Mouse (Mus musculus): ENCODE results near the gene Copz1.

Gene Copz1

DNA sequence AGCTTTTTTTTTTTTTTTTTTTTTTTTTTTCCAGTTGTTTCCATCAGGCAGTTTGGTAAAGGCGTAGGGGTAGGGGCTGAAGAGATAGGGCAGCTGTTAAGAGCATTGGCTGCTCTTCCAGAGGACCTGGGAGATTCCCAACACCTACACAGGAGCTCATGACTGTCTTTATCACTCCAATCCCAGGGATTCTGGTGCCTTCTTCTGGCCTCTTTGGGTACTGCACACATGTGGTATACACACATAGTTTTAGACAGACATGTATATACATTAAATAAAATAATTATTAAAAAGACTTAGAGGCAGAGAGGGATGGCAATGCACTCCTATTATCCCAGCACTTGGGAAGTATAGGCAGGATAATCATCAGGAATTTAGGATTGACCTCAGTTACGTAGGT is 20.9 kb downstream of the Copz1 start:
- no peak for DNase-seq (ENCODE audit: low read depth)

DNA sequence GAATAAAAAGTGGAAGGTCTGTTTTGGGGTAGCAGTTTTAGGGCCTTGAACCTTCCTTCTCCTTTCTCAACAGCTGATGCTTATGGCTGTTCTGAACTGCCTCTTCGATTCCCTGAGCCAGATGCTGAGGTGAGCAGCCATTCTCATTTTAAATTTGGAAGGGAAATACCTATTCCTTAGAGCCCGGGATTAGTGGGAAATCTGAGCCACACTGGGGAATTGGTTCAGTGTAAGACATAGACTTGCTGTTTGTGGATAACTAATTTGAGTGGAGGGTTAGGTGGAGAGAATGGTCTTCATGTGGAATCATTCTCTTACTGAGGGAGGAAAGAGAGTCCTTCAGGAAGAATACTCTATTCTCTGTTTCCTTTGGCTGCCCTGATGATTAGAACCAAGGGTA is 22.1 kb downstream of the Copz1 start:
- DNase-seq (ENCODE audit: low read depth): no peak

DNA sequence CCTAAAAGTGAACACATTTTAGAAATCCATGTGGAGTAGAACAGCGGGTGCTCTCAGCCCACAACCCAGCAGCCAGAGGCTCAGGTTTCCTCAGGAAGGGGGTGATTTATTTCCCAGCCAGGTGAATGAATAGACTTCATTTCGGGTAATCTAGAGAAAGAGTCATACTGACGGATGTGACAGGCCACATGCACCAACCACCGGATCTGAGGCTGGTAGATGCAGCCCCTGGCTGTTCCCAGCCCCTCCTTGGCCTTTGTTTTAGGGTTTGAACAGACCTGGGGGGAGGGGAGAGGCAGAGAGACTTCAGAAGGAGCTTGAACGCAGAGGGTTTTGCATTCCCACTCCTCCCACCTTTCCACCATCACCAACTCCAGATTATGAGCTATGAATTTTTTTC is 23.3 kb downstream of the Copz1 start:
- no peak for DNase-seq (ENCODE audit: low read depth)

DNA sequence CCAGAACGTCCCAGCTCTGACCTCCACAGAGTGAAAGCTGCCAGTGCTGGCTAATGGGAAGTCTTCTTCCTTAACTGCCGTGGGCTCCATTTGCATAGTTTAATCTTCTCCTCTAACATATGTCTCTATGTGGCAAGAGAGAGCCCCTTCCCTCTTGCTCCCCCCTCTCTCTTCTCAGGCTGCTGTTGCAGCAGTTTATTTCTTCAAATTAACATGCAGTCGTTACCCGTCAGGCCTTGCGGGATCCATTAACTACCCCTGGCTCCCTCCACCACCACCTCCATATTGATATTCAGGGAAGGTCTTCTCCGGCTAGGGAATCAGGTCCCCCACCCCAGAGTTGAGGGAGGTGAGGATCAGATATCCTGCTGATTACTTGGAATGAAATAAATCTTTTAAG is 24.8 kb downstream of the Copz1 start:
- no peak for DNase-seq (ENCODE audit: low read depth)

DNA sequence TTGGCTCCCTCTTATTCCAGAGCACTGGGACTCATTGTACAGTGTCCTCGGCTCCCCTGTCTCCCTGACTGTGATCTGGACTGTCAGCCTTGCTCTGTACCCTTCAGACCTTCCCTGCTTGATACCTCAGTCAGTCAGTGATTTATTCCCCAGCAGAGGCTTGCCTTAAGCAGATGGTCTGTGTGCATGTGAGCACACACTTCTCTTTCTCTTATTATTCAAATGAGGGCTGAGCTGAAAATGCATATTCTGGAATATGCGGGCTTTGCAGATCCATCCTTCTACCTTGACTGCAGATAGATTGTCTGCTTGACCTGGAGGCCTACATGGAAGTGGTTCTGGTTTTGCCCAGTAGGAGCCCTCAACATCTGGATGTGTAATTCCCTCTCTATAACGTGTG is 25.5 kb downstream of the Copz1 start:
- DNase-seq (ENCODE audit: low read depth): no peak

DNA sequence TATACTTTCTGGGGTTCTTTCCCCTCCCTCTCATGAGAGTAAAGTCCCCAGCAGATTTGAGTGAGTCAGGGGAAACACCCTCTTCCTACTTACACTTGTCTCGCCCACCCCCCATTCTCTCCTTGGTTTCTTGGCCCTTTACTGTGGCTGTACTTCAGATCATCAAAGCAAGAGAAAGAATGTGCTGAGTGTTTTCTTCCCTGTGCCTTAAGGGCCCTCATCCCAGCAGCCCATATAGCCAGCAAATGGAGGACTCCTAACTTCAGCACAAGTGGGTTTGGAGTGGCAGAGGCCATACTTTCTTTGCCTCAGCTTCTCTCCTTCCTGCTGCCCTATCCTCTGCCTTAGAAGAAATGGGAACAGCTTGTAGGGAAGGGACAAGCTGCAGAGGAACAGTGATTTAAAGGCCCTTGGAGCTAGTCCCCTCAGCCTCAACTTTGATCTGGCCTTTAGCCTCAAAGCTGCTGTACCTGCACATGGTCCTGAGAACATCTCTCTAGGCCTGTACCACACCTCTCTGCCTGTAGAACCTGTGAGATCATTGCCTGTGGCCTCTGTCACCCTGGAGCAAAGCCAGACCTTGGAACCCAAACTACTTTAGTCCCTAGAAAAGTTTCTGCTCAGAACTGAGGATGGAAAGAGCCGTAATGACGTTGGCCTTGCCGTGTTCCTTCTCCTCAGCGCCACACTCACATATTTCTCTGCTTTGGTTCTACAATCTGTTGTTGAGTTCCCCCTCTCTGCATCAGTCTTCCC is 26.5 kb downstream of the Copz1 start:
- no peak for DNase-seq (ENCODE audit: low read depth)

DNA sequence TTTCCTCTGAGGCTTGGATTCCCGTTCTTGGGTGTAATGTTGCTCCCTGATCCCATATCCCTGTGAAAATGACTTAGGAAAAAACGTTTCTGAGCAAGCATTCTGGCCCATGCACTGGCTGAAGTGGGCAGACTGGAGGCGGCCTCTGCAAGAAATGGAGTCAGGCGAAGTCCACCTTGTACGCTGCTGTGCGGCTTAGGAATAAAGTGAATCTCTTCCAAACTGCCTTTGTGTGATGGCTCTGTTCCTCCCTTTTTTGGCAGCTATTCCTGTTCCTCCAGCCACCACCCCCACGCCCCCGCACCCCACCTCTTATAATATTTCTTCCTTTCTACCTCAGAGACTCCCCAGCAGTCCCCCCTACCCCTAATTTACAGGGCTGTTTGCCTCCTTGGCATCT is 27.1 kb downstream of the Copz1 start:
- DNase-seq (ENCODE audit: low read depth): no peak

DNA sequence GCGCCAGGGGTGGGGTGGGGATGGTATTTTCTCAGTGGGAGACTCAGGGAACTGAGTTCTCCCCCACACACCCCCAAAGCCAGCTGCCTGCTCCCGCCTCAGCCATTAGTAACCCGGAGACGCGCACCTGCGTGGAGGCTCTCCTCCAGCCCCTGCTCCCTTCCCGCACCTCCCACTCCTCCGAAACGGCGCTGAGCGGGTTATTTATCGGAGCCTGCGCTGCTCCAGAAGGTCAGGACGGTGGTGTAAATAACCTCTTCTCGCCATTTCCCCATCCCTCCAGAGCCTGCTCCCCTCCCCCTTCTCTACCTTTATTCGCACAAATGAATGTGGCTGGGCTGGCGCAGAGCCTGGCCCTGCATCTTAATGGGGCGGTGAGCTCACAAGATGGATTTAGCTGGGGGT is 27.6 kb downstream of the Copz1 start:
- DNase-seq (ENCODE audit: low read depth): no peak

DNA sequence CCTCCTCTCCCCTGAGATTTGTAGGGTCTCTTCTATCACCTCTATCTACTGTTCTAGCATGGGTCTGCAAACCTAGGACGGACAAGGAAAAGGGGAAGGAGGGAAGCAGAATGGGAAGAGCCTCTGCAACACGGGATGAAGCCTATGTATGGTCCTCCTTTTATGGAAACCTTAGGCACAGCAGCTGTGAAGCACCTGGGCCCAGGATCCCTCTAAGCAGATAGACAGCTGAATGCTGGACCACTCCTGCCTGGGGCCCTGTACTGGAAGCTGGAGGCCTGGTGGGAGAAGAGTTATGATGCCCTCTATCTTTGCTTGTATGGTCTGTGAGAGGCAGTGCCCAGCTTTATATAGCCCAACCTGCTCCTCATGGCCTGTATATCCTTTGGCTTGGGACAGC is 28.0 kb downstream of the Copz1 start:
- DNase-seq (ENCODE audit: low read depth): no peak

DNA sequence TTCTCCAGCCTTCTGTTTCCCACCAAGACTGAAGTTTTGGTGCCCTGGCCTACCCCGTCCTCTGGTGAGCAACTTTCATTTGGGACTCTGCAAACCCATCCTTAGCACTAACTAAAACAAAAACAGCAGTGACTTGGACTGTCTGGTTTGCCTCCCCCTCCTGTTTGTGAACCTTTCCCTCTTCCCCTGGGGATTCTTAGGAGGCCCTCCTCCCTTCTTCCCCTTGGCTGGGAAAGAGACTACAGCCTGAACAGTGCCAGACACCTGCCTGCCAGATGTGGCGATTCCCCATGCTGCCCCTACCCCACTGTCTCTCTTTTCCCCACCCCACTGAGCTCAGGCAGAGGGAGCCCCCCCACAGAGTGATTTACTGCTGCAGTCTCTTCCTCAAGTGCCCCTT is 28.5 kb downstream of the Copz1 start:
- no peak for DNase-seq (ENCODE audit: low read depth)

DNA sequence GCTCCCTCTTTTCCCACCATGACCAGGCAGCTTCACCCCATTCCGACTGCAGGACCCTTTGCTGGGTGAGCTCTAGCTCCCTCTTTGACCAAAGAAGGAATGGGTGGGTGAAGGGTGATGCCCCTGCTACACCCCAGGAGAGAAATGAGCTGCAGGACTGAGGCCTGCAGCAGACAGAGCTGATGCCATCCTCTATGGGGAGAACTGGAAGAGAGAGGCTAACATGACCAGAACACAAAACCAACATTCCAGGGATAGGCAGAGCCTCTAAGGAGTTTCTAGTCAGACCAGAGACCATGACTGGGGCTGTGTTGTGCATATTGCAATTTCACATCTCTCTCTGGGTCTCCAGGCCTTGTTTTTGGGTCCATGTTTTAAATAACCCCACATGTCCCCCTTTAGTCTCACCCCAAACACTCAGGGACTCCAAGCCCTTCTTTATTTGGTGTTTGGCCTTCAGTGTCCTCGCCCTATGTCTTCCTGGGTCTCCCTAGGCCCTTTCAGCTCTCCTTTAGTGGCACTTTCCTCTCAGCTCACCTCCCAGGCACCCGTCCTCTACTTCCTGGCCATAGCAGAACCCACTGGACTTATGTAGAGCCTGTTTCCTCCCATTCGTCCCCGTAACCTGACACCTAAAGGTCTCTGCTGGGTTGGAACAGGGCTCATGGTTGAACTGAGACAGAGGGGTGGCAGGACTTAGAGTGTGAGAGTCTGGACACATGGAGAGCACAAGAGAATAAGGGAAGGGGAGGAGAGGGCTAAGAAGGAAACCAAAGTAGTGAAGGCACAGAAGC is 29.2 kb downstream of the Copz1 start:
- no peak for DNase-seq (ENCODE audit: low read depth)

DNA sequence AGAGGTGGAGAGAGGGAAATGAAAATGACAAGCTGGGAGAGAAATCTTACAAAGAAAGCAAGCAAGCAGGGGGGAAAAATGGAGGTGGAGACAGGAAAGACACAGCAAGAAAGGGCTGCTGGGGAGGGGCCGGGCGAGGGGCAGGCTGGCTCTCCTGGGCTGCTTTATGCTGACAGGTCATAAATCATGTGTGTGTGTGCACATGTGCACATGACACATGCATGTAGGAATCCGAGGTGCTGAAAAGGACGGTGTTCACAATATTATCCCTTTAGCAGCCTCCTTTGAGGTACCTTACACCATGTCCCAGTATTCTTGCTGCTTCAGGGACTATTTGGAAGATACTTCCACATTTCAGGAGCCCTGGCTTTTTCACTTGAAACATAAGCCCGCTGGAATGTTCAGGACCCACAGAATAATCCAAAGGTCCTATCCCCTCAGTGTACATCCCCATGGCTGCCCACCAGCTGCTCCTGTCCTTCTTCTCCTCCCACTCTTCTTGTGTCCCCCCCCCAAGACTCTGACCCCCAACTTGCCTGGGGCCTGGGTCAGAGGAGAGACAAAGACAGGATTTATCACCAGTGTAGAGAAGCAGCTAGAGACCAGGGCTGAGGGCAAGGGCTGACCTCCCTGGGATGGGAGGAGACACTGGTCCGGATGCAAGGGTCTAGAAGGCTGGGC is 30.0 kb downstream of the Copz1 start:
- DNase-seq (ENCODE audit: low read depth): no peak

DNA sequence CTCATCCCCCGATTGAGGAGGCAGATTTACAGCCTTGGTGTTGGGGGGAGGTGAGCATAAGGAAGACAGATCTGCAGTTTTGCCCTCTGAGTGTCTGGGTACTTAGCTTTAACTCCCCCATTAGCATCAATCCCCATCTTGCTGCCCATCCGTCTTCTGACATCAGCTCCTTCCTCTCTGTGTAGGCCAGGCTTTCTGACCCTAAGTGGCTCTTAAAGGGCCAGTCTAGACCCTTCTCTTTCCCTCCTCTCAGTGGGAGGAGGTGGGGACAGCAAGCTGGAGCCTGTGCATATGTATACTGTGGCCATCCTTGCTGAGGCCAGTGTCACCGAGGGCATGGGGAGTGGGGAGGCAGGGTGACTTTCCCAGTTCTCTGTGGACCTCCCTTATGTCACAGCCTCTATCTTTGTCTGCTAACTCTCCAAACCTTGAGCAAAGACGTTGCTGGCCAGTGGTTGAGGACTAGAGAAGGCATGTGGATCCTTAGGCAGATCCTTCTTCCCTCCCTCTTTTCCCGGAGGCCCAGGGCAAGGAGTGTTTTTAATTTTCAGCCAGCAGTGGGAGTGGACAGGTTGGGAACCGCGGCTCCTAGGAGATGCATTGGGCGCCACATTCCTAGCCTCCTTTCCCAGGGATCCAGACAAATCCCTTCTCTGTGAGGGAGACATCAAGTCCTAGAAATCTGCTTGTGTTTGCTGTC is 31.6 kb downstream of the Copz1 start:
- DNase-seq (ENCODE audit: low read depth): no peak

DNA sequence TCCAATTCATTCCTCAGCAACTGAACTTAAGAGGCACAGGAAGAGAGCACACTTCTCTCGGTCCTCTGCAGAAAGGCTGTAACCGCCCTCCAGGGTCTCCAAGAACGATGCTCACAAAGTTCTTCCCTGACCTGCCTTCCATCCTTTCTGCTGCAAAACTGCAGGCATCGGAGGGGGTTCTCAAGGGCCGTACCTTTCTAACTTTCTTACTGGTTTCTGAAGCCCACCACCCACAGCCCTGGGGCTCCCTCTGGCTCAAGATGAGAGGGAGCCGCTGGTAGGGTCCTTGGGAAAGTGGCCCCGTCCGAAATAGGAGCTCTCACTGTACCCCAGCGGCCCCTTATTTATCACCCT is 32.1 kb downstream of the Copz1 start:
- DNase-seq (ENCODE audit: low read depth): no peak

DNA sequence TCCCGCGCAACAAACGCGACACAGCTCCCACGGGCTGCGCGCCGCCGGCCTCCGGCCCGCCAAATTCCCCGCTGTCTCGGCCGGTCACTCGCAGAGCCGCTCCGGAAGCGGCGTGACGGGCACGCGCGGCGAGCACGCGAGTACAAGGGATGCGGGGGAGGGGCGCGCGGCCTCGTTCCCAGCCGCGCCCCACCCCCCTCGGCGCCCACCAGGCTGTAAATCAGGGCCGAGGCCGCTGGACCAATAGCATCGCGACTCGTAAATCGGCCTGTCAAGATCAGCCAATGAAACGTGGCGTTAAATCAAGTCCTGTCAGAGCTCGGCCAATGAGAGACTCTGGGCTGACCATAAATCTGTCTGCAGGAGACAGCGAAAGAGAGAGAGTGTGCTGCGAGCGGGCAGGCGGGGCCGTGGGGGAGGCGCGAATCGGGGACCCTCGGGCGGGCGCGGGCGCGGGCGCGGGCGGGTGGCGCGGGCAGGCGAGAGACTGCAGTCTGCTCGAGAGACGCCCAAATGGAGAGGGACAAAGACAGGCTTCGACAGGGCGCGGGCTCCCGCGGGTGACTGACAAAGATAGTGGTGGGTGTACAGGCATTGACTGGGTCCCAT is 32.7 kb downstream of the Copz1 start:
- DNase-seq (ENCODE audit: low read depth): peak; percentile 76

DNA sequence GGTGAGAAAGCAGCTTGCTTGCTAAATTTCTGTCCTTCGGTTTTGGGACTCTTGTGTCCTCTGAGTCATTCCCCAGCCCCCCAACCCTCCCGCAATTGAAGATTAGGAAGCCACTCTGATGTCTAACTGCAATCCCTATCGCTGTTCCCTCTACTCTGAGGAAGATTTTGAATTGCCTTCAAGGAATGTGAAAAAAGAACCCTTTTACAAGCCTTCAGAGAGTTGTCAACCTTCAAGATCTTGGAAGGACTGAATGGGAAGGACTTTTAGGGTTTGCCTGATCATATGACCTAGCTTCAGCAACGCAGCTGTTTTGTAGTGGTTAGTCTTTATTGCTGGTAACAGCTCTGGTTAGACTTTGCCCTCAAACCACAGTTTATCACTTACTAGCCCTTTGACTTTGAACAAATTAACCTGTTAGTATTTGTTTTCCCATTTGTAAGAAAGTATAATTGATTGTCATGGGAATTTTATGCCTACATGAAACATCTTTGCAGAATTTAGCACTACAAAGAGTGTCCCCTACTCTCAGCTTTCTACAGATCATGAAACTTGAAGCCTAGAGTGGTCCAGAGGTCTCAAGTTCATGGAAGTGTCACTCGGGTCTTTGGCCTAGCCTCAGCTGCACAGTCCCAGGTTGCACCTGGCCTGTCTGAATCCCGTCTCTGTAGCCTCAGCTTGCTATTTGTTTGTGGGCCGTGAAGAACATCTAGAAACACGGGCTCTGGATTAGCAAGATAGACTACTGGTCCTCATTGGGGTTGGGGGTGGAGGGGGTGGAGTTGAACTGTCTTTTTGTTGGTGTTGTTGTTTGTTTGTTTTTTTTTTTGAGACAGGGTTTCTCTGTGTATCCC is 33.5 kb downstream of the Copz1 start:
- DNase-seq (ENCODE audit: low read depth): no peak

DNA sequence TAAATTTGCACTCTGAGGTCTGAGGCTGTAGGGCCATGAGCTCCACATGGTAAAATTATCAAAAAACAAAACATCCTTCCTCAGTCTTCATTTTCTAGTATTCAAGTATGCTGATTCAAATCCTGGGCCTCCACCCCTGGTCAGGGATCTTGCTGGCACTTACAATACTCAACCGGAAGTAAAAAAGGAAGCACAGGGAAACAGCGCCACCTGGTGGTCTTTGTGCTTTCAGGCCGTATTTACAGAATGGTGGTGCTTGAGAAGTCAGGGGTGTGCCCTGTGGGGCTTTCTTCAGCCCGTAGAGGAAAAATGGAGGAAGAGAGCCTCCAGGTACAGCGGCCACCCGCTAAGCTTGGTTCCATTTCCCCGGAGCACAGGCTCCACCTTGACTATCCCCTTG is 34.6 kb downstream of the Copz1 start:
- peak; percentile 99 for DNase-seq (ENCODE audit: low read depth)

DNA sequence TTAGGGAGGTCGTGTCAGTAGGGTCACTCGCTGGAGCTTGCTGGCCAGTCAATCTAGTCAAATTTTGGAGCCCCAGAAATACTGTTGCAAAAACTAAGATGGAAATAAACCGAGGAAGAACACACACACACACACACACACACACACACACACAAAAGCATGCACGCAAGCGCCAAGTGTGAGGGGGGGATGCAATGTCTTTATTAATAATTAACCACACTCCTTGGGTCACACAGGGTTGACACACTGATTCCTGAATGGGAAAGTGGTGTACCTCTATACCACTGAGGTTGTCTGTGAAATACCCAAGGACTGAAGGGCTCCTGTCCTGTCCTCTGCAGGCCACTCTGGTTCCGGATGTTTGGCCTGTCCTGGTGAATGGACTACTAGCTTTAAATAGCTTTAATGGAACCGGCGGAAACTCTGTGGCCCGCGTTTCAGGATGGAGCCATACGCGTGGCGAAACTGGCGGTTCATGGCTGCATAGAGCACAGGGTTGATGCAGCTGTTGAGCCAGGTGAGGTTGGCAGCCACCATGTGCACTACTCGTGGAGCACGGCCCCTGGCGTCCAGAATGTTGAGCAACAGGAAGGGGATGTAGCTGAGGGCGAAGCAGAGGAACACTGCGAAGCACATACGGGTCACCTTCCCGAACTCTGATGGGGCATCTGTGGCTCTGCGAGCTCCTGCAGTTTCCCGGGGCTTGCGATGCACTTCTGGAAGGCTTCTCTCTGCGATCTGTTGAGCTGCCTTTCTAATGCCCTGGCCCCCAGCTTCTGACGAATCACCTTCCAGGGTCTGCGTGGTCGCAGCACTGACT is 35.8 kb downstream of the Copz1 start:
- DNase-seq (ENCODE audit: low read depth): no peak

DNA sequence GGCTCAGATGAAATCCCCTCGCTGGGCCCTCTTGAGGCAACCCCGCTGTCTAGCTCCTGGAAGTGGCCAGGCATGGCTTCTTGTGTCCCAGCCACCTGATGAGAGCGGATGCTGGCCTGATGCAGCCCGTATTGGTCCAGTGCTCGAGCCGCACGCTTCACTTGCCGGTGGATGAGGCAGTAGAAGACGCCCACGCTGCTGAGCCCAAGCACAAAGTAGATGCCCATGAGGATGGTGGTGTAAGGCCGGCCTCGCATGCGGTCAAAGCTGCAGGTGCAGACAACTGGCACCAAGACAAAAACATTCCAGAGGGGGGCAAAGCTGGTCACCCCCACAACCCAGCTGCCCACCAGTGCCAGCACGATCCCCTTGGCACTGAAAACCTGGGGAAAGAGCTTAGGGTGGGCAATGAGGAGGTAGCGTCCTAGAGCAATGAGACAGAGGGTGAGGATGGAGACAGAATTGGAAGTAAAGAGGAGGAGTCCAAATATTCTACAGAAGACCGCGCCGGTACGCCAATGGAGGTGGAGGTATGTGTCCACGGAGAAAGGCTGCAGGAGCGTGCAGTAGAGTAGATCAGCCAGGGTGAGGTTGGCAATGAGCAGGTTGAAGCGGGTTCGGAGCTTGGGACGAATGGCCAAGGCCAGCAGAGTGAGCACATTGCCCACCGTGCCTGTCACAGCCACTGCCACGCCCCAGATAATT is 36.5 kb downstream of the Copz1 start:
- no peak for DNase-seq (ENCODE audit: low read depth)

All from c-Kit-positive CD71-negative TER-119-negative erythroid progenitor cells, embryonic 14.5 days (primary cell).